Mouse (Mus musculus) lung, postnatal 4 days (tissue): ENCODE data around the gene Arhgef18.

ENCODE experiments used
- DNase-seq, 2 experiments: peaks; one replicate each; pipeline ENCODE4 v3.0.0; 2021

Arhgef18 gene

DNA sequence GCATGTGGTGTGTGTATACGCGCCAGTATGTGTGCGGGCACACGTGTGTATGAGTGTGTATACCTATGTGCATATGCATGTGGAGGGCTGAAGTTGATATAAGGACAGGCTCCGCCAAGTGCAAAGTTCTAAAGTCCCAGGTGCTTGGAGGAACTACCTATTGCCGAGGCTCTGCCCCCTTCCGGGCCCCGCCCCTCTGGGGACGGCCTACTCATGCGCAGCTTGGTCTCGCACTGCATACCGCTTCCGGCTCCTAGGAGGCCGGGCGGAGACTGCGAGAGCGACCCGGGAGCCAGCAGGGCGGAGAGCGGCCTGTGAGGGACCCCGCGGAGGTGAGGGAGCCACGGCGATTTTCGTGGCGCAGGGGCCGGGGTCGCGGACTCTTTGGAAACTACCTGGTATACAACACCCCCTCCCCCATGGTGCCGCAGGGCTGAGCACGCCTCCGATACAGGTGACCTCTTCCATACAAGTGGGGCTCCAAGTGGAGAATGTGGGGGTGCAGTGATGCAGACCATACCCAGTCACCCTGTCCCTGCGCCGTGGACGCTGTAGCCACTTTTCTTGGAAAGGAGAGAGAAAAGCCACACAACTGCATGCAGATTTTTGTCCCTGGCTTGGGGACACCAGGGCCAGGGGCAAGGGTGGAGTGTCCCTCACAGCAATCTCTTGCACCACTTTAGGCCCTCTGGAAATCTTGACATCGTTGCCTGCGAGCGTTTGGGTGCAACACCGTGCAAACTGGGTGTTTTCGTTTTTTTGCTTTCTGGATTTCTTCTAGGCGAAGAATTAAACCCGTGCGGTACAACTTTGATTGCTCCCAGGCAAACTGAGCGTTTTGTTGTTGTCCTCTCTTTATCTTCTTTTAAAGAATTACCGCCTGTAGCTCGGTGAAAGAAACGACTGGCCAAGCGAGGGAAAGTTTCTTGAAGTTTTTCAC is at the start of gene Arhgef18:
Arhgef18 (plus strand) TSS at position 236 of the 940 bp plus-strand sequence.
- DNase-seq, result peak; percentile 91 to 93

DNA sequence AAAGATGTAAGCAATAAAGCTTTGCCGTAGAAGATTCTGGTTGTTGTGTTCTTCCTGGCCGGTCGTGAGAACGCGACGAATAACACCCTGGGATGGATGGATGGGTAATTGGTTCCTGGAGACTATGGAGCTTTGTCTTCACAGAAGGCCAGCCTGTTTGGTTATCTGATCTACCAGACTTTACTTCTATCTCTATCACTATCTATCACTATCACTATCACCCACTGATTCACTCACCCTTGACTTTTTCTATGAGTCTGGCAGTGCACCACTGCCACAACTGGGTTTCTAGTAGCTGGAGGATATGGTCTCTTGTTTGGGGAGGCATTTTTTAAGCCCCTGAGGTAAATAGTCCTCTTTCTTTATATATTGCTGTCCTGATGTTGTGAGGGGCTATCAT is 47.5 kb upstream of the Arhgef18 start:
- no peak for DNase-seq

DNA sequence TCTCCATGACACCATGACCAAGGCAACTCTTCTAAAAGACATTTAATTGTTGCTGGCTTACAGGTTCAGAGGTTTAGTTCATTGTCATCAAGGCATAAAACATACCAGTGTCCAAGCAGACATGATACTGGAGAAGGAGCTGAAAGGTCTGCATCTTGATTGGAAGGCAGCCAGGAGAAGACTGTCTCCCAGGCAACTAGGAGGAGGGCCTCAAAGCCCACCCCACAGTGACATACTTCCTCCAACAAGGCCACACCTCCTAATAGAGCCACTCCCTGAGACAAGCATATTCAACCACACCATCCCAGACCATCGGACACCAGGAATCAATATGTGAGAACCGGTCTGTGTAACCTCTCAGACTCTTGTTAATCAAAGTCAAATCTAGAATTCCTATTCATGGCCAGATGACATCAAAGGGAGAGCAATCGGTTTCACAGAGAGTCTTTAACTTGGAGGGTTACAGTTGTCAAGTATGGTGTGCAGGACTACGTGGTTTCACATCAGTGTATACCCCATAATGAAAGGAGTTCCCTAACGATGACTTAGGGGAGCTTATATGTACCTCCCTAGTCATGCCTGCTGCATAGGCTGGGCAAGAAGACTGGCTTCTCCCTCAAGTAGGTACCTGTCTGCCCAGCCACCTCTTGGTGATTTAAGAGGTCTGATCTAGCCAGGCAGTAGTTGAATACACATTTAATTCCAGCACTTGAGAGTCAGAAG is 46.0 kb upstream of the Arhgef18 start:
- no peak for DNase-seq

DNA sequence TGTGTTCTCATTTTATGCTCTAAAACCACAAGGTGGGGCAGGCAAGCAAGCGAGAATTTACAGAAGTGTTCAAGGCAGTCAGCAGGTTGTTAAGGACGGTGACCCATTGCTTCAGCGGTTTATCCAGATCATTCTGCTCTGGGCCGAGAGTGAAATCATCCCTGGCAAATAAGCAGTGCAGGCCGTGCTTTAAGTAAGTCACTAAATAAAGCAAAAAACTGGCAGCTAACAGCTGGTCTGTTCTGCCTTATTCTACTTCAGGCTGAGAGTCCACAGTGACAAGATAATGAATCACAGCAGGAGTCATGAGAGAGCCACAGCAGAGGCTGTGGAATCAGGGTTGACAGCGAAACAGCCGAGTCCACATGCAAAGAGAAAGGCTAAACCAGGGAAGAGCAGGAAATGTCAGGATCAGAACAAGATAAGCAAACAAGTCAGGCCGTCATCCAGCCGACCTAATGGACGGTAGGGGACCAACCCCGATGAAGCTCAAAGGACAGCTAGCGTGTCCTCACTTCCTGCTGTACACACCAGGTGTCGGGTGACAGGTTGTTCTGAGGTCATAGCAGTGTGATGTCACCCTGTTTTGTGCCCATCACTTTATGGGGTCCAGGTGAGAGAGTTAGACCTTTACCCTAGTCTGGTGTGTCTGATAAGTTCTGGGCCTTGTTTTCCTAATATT is 44.5 kb upstream of the Arhgef18 start:
- DNase-seq, result no peak

DNA sequence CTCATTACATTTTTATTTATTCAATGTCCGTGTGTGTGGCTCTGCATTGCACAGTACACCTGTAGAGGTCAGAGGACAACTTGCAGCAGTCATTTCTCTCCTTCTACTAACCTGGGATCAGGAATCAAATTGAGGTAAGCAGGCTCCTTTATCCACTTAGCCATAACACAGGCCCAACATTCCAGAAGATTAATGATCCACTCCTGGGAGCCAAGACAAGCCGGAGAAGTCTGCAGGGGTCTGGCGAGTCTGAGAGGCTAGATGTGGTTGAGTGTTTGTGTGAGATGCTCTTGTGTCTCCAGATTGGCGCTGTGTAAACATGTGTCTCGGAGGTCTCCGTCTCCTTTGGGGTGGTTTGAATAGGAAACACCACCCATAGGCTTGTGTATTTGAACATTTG is 42.1 kb upstream of the Arhgef18 start:
- DNase-seq, result no peak

DNA sequence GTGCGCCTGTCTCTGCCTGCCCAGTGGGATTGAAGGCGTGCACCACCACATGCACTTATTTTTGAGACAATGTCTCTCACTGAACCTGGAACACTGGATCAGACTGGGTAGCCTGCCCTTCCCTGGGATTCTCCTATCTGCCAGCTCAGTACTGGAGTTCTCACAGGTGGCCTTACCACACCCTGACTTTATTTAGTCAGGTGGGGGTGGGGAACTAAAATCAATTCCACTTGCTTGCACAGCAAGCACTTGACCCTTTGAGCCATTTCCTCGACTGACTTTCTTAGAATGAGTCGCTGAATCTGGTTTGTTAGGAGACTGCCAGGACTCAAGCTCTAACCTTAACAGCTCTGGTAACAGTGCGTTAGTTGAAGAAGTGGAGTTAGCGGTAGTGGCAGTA is 40.1 kb upstream of the Arhgef18 start:
- no peak for DNase-seq

DNA sequence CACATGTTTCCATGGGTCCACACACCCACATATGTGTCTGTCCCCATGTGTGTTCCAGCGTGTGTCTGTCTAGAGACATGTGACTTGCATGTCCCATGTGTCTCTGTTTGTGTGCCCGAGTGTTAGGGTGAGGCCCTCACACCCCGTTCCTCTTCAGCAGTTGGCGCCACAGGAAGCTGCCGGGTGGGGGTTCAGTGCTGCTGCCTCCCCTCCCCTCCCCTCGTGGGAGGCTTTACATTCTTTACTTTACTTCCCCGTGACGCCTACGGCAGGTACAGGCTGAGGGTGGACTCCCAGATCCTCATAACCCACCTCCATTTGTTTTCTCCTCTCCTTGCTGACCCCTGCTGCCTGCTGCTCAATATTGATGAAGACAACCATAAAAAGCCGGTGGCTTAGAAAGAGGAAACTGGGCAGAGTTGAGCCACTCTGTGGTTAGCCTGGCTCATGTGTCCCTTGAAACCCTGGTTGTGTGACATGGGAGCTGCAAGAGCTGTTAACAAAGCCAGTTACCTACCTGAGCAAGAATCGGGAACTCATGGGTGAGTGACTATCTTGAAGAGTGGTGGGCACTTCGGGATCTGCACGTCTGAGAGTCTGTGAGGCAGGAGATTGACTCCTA is 39.5 kb upstream of the Arhgef18 start, which contains the start of gene A430078G23Rik:
A430078G23Rik (plus strand) TSS at position 227 of the 622 bp plus-strand sequence.
- peak; percentile 62 to 69 for DNase-seq

DNA sequence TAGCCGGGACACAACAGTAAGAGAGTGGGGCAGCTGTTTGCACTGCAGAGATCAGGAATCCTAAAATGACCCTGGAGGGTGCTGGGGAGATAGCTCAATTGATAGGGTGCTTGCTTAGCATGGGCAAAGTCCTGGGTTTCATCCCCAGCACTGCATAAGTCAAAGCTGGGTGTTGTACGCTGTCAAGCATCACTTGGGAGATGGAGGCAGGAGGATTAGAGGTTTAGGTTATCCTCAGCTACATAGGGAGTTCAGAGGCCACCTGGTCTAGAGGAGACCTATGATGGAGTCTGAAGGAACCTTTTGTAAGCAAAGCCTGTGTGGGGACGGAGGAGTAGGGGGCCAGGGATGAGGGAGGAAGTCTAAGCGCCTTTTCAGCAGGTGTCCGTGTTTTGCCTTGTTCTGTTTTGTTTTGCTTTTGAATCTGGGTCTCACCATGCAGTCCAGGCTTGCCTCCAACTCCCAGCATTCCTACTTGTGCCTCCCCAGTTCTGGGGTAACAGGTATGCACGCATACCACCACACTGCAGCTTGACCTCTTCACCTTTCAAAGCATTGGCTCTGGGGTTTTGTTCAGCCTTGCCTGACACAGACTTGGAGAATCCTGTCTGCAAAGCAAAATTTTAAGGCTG is 38.9 kb upstream of the Arhgef18 start:
- DNase-seq, result no peak

DNA sequence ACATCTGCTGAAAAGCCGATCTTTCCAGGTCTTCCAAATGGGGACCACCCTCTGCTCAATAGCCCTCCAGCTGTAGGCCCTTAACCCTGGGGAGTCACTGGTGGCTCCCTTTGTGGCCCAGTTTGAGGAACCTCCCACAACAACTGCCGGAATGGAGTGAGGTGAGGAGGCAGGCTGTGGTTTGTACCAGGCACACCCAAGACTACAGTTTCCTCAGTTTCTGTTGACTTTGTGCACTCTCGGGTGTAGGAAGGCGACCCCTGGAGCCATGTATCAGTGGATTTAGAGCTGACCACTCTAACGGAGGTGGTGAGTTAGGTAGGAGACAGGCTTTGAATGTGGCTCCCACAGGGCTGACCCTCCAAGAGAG is 38.4 kb upstream of the Arhgef18 start:
- DNase-seq, result peak; percentile 54 to 60

DNA sequence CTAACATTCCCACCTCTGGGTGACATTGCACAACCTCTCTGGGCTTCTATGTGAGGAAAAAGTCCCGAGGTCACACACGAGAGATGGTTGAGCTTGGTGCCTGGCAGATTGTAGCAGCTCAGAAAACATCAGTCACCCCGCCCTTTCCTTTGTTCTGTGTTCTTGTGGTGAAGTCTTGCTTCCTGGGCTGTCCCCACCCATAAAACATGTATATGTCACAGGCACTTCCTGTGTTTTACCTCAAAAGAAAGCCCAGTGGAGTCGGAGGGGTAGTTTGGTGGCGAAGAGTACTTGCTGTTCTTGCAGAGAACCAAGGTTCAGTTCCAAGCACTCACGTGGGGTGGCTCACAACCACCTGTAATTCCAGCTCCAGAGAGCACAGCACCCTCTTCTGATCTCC is 37.2 kb upstream of the Arhgef18 start:
- peak; percentile 40 to 43 for DNase-seq

DNA sequence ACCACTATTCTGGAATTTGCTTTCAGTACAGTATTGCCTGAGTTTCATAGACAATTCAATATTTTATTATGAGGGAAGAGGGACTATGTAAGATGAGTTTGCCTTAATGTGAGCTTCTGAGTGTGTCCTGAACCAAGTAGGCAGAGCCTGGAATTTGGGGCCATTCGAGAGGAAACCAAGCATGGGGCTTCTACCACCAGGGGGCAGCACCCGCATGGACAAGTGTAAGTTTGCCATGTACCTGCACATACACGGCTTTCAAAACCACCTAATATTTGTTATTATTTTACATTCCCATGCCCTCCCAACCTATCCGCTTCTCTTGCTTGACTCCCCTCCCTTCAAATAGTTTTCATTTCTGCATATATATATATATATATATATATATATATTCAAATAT is 34.7 kb upstream of the Arhgef18 start:
- DNase-seq, result peak; percentile 68 to 84

DNA sequence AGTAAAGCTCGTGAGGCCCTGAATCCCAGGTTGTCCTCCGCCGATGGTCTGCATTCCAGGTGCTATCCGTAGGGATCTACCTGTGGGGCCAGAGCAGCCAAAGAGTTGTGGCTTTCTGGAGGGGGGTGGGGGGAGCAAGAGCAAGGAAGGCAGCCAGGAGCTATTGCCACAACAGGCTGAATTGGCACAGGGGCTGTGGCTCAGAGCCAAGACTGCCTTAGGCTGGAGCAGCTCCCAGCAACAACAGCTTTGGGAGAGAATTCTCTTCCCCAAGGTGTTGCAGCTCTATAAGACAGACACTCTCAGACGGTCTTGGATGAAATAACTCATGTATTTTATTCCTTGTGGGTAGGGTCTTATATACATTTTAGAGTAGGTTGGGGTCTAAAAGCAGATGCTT is 25.7 kb upstream of the Arhgef18 start:
- DNase-seq, result no peak

DNA sequence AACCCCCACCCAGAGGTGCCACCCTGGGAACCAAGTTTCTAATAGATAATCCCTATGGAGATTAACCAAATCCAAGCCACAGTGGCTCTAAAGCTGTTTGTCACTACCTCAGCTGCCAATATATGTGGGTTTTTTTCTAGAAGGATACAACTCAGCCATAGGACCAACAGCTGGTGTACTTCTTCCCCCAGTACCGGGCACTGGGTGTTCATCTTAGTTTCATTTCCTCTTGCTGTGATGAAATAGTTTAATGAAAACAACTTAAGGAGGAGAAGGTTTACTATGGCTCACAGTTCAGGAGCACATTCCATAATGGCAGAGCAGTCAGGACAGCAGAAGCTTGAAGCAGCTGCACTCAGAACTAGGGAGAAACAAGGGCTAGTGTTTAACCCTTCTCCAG is 24.7 kb upstream of the Arhgef18 start:
- DNase-seq, result no peak

DNA sequence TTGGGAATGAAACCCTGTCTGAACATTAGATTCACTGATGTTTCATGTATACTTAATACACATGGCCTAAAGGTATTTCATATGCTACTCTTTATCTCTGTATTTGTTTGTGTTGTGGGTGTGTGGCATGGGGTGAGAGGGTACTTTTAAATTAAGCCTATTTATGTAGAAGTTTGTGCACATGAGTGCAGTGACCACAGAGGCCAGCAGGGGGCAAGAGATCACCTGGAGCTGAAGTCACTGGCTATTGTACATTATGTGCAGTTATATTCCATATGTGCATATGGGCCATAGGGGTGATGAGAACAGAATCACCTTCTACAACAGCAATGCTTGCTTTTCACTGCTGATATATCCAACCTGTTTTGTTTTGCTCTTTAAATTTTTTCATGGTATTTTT is 17.1 kb upstream of the Arhgef18 start:
- DNase-seq, result no peak

DNA sequence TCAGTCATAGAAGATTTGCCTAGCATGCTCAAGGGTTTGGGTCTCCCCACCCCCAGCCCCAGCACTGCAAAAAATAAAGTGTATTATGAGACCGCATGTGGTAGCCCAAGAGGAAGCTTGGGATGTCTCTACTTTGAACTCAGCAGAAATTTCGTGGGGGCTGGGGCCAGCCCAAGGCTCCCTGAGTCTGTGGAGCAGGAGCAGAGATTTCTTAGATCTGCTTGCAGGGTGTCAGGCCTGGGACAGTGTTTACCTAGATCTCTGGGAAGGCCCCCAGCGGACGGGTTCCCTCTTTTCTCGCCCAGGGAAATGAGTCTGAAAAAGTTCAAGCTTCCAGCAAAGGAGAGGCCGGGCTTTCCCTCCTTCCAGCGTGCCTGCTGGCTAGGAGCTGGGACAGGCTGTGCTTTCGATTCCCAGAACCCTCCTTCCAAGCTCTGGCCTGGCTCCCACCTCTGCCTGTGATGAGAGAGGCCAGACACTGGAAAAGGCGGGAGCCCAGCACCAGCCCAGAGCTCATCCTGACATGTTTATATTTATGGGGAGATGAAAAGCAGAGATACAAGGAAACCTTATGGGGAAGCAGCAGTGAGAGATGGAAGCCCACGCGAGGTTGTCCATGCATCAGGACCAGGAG is 16.0 kb upstream of the Arhgef18 start:
- DNase-seq, result no peak

DNA sequence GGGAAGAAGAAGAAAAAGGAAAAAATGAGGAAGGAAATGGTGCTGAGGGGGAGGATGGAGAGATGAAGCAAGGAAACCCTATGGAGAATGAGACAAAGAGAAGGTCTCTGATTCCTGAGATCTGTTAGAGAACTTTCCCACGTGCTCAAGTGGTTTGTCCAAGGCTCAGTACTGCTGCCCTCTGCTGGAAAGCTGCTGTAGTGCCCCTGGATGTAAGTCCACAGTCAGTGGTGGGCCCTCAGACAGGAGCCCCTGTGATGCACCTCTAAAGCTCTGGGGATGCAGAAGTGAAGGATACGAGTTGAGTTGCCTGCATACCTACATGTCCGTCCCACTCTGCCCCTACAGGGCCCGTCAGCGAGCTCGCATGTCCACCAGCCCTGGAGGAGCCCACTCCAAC is 5.5 kb upstream of the Arhgef18 start:
- DNase-seq, result peak; percentile 58 to 77

DNA sequence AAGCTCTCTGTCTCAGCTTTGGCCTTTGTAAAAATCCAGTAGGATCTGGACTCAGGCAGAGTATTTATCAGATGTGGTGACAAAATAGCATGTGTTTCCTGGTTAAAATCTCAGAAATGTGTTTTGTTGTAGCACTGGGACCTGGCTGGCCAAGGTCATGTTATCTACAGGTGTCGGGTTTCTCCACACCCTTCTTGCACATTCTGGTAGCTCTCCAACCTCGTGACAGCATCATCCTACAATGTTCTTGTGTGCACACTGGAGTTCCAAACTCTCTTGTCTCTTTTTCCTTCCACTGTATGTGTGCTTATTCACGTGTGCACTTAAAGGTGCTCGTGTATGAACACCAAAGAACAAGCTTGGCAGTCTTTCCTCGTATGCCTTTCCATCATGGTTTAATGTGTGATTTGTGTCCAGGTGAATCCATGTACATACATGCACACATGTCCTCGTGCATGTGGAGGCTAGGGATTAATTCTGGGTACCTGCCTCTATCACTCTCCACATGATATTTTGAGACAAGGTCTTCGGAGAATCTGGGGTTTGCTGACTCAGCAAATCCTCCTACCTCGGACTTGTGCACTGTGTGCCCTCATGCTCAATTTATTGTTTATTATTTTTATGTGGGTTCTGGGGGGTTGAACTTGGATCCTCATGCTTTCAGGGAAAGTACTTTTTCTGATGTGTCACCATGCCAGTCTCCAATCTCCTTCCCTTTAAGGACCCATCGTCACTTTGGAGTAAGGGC is 4.0 kb upstream of the Arhgef18 start:
- no peak for DNase-seq

DNA sequence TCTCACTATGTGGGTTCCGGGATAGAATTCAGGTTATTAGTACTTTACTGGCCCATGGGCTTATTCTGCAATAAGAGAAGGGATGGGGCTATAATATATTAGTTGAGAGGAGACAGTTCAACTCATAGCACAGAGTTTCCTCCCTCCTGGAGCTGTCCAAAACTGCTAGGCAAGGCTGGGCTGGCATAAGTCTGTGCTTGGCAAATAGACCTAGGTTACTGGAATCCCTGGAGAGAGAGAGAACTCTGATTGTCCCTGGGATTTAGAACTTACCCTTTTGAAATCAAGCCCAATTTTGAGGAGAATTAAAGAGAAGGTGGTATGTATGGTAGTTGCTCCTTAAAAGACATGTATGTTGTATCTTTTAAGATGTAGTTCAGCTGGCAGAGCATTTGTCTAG is 3.3 kb upstream of the Arhgef18 start:
- DNase-seq, result no peak

DNA sequence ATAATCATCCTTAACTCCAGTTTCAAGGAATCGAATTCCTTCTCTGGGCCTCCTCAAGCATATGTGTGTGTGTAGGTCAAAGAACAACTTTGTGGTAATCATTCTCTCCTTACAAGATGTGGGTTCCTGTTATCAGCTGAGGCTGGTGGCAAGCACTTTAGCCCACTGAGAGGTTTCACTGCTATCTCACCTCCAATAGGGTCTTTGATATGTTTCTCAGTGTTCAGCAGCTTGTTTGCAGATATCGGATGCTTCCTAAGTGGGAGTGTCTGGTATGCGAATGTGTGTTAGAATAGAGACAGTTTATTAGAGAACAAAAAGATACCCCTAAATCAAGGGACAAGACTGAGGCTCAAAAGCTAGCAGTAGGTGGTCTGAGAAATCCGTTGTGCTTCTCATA is 513 bp upstream of the Arhgef18 start:
- DNase-seq, result no peak

DNA sequence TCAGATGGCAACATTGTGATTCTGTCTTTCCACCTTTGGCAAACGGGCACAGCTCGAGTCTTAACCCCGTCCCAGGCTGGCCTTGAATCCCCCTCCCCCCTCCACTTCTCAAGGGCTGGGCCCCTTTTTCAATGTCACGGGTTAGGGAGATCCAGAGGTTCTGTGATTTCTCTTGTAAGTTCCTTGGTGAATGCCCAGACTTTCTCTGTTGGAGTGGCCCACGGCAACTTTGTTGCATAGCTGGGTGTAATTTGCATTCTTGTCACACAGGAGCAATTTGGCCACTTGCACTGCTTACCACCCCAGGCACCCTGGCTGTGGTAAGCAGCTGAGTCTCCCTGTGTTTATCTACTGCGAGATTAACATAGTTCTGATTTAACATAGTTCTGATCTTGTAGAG is 1.8 kb downstream of the Arhgef18 start:
- DNase-seq, result peak in 1 of 2 experiments; percentile 33

DNA sequence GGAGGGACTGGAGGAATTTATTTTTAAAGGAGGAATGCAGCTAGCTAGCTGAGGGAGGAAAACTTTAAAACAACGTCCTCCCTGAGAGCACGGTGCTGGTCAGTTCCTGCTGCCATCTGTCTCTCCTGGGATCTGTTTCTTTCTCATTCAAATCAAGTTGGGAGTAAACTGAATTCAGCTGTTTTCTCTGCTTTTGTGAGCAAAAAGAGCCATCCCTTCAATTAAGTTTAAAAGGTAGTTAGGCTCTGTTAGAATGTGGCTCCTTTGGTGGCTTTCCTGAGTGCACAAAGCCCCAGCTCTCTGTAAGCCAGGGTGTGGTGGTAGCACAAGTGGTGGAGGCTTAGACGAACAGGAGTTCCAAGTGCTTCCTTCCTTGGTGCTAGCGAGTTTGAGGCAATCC is 2.4 kb downstream of the Arhgef18 start:
- no peak for DNase-seq
